Mouse (Mus musculus): ENCODE data around the gene Abcc8. TPM values are rescaled to one million over a fixed set of nuclear protein-coding genes. Genes with fewer than 3 reads are reported as not detected.

The Abcc8 gene
- polyA plus RNA-seq, 1 experiment from 2014 or later, result 5.3 TPM

DNA sequence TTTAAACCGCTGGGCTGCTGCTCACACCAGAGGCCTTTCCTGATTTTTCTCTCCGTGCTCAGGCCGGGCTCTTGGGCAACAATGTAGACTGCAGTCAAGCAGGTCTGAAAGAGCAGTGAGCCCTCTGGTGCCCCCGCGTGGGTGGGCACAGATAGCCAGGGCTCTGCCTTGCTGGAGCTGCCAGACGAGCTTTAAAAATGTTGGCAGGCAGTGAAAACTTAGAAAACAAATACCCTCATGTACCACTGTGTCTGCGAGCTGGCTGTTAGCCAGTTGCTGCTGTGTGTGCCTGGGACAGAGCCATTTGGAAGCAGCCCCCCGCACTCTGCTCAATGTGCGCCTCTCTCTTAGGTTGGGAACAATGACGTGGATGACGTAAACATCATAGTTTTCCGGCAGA is 102.2 kb downstream of the Abcc8 start:
- H3K4me2 ChIP-seq (ENCODE audit: low read depth), result no peak overlapping the region
- H3K4me3 ChIP-seq (ENCODE audit: low read depth, low read length), result no peak overlapping the region
- no peaks in the 10 kb centered on the region for H3K27me3 ChIP-seq (ENCODE audit: control insufficient read depth, insufficient read depth, low read length)
- H3K36me3 ChIP-seq (ENCODE audit: control insufficient read depth, insufficient read depth, low read length), result peaks cover 12% of the 10 kb centered on the region
- H3K9ac ChIP-seq (ENCODE audit: low read length), result no peak overlapping the region
- no peak overlapping the region for H3K27ac ChIP-seq (ENCODE audit: low read depth, low read length)
- ATAC-seq (ENCODE audit: insufficient read depth, low FRiP score, low TSS enrichment) (no peak), DNase-seq (ENCODE audit: low spot score) (no peak)
- no peaks in the 10 kb centered on the region for H3K4me1 ChIP-seq (ENCODE audit: control insufficient read depth, insufficient read depth, low read length)
- WGBS, result 92% methylated on average over 12 of the region's 12 CpGs
- H3K9me3 ChIP-seq (ENCODE audit: control insufficient read depth, low read length), result no peaks in the 10 kb centered on the region

DNA sequence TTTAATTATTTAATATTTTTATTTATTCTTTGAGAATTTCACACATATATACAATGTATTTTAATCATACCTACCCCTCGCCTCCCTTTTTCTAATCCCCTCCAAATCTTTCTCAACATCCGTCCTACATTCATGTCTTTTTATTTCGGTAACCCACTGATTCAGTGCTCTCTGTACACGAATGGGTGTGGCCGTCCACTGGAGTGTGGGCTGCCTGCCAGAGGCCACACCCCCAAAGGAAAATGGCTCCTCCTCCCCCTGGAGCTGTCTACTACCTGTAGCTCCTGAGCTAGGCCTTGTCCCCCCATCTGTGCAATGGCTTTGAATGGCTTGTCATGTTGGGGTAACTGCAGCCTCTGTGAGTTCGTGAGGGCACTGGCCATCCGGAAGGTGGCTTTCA is 103.0 kb downstream of the Abcc8 start:
- Histone ChIP-seq H3K9me3 (ENCODE audit: control insufficient read depth, low read length) (no peaks in the 10 kb centered on the region), H3K27me3 (ENCODE audit: control insufficient read depth, insufficient read depth, low read length) (no peaks in the 10 kb centered on the region), H3K9ac (ENCODE audit: low read length) (no peak overlapping the region), H3K4me3 (ENCODE audit: low read depth, low read length) (no peak overlapping the region), H3K36me3 (ENCODE audit: control insufficient read depth, insufficient read depth, low read length) (peaks cover 15% of the 10 kb centered on the region), H3K4me1 (ENCODE audit: control insufficient read depth, insufficient read depth, low read length) (no peaks in the 10 kb centered on the region), H3K4me2 (ENCODE audit: low read depth) (no peak overlapping the region), H3K27ac (ENCODE audit: low read depth, low read length) (no peak overlapping the region)
- DNase-seq (ENCODE audit: low spot score) (no peak), ATAC-seq (ENCODE audit: insufficient read depth, low FRiP score, low TSS enrichment) (no peak)
- 94% methylated on average over 7 of the region's 7 CpGs for WGBS

DNA sequence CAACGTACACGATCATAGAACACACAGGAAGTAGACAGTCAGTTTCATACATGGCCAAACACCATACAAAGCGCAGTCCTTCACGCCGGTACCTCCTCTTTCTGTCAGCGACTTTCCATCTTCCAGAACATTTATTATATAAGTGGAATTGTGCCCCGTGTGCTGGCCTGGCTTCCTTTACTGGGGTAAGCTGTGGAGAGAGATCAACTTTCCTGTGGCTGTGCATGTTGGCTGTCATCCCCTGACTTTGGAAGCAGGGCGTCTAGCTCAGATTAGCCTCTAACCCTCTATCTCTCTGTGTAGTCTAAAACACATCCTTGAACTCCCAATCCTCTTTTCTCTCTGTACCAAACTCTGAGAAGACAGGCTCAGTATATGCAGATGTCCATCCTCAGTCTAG is 111.0 kb downstream of the Abcc8 start:
- H3K4me2 ChIP-seq (ENCODE audit: low read depth), result no peak overlapping the region
- no peak overlapping the region for H3K27ac ChIP-seq (ENCODE audit: low read depth, low read length)
- ATAC-seq (ENCODE audit: insufficient read depth, low FRiP score, low TSS enrichment) (no peak), DNase-seq (ENCODE audit: low spot score) (no peak)
- H3K9me3 ChIP-seq (ENCODE audit: control insufficient read depth, low read length), result no peaks in the 10 kb centered on the region
- H3K4me1 ChIP-seq (ENCODE audit: control insufficient read depth, insufficient read depth, low read length), result no peaks in the 10 kb centered on the region
- peaks cover 16% of the 10 kb centered on the region for H3K36me3 ChIP-seq (ENCODE audit: control insufficient read depth, insufficient read depth, low read length)
- no peak overlapping the region for H3K9ac ChIP-seq (ENCODE audit: low read length)
- no peaks in the 10 kb centered on the region for H3K27me3 ChIP-seq (ENCODE audit: control insufficient read depth, insufficient read depth, low read length)
- 96% methylated on average over 8 of the region's 8 CpGs for WGBS
- no peak overlapping the region for H3K4me3 ChIP-seq (ENCODE audit: low read depth, low read length)

DNA sequence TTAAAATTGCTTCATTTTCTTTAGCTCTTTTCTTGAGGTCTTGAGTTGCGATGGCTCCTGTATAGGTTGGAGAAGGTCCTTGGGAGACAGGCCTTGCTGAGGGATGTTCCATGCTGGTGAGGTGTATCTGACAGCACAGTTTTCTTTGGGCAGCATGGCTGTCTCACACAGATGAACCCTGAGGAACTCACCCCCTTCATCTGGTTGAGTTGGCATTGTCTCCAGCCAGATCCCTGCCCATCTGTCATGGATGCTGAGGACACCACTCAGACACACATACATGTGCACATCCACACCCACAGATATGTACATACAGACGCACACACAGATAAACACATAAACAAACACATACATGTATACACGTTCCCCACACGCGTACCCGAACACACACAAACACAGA is 116.5 kb downstream of the Abcc8 start:
- DNase-seq (ENCODE audit: low spot score), result no peak
- Histone ChIP-seq H3K27me3 (ENCODE audit: control insufficient read depth, insufficient read depth, low read length) (no peaks in the 10 kb centered on the region), H3K4me3 (ENCODE audit: low read depth, low read length) (no peak overlapping the region), H3K9me3 (ENCODE audit: control insufficient read depth, low read length) (no peaks in the 10 kb centered on the region), H3K9ac (ENCODE audit: low read length) (no peak overlapping the region), H3K4me2 (ENCODE audit: low read depth) (no peak overlapping the region), H3K36me3 (ENCODE audit: control insufficient read depth, insufficient read depth, low read length) (peaks cover 2% of the 10 kb centered on the region; the same call in 1 of the 2 replicates), H3K4me1 (ENCODE audit: control insufficient read depth, insufficient read depth, low read length) (no peaks in the 10 kb centered on the region), H3K27ac (ENCODE audit: low read depth, low read length) (no peak overlapping the region)
- WGBS, result 97% methylated on average over 6 of the region's 6 CpGs
- ATAC-seq (ENCODE audit: insufficient read depth, low FRiP score, low TSS enrichment), result no peak

DNA sequence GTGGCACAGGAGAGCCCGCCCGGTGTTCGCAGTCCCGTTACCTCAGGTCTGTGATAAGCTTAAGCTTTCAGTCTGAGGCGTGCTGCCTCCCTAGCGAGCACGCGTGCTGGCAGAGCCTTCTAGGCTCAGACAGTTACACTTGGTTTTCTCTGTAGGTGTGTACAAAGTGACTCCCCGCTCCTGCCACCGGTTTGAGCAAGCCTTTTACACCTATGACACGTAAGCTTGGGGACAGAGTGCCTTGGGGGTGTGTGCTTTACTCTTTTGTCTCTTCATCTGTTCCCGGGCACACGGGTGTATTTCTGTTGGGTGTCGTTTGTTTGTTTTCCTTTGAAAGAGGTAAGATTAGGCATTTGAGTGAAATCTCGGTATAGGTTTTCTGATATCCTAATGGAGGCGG is 118.2 kb downstream of the Abcc8 start:
- H3K9ac ChIP-seq (ENCODE audit: low read length), result no peak overlapping the region
- H3K36me3 ChIP-seq (ENCODE audit: control insufficient read depth, insufficient read depth, low read length), result peaks cover 7% of the 10 kb centered on the region; the same call in 1 of the 2 replicates
- H3K9me3 ChIP-seq (ENCODE audit: control insufficient read depth, low read length), result no peaks in the 10 kb centered on the region
- no peak overlapping the region for H3K4me2 ChIP-seq (ENCODE audit: low read depth)
- H3K4me3 ChIP-seq (ENCODE audit: low read depth, low read length), result no peak overlapping the region
- DNase-seq (ENCODE audit: low spot score) (no peak), ATAC-seq (ENCODE audit: insufficient read depth, low FRiP score, low TSS enrichment) (no peak)
- 93% methylated on average over 16 of the region's 16 CpGs for WGBS
- no peaks in the 10 kb centered on the region for H3K4me1 ChIP-seq (ENCODE audit: control insufficient read depth, insufficient read depth, low read length)
- no peak overlapping the region for H3K27ac ChIP-seq (ENCODE audit: low read depth, low read length)
- no peaks in the 10 kb centered on the region for H3K27me3 ChIP-seq (ENCODE audit: control insufficient read depth, insufficient read depth, low read length)

DNA sequence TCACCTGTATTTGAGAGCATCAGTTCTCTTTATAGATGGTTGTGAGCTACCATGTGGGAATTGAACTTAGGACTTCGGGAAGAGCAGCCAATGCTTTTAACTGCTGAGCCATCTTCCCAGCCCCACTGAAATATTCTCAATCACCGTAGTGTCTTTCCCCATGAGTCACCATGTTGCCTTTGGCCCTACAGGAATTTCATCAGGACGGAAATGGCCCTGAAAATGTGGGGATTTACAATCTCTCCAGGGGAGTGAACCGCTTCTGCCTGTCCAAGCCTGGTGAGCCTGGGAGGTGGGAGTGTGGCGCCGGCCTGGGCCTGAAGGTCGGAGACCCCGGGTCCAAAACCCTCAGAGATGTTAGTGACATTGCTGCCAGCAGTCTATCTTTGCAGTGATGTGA is 119.1 kb downstream of the Abcc8 start:
- H3K27me3 ChIP-seq (ENCODE audit: control insufficient read depth, insufficient read depth, low read length), result no peaks in the 10 kb centered on the region
- ATAC-seq (ENCODE audit: insufficient read depth, low FRiP score, low TSS enrichment) (no peak), DNase-seq (ENCODE audit: low spot score) (no peak)
- H3K9ac ChIP-seq (ENCODE audit: low read length), result no peak overlapping the region
- no peak overlapping the region for H3K4me2 ChIP-seq (ENCODE audit: low read depth)
- no peak overlapping the region for H3K4me3 ChIP-seq (ENCODE audit: low read depth, low read length)
- no peak overlapping the region for H3K27ac ChIP-seq (ENCODE audit: low read depth, low read length)
- WGBS, result 94% methylated on average over 8 of the region's 8 CpGs
- no peaks in the 10 kb centered on the region for H3K9me3 ChIP-seq (ENCODE audit: control insufficient read depth, low read length)
- H3K4me1 ChIP-seq (ENCODE audit: control insufficient read depth, insufficient read depth, low read length), result no peaks in the 10 kb centered on the region
- peaks cover 8% of the 10 kb centered on the region for H3K36me3 ChIP-seq (ENCODE audit: control insufficient read depth, insufficient read depth, low read length)

DNA sequence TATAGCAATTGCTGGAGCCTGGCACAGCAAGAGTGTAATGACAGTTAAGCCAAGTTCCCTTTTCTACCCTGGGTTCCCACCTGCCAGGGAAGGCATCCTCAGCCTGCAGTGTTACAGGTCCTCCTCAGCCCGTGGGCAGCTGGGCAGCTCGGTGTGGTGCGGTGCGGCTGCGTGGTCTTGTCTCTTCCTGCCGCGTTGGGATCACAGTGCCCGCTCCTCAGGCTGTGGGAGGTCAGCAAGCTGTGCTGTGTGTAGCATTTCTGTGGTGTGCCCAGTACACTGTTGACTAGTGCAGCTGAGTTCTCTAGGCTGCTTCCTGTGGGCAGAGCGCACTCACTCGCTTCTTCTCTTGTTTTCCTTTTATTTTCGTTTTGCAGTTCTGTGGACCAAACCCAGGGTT is 121.0 kb downstream of the Abcc8 start:
- H3K36me3 ChIP-seq (ENCODE audit: control insufficient read depth, insufficient read depth, low read length), result peaks cover 16% of the 10 kb centered on the region
- no peak overlapping the region for H3K4me2 ChIP-seq (ENCODE audit: low read depth)
- no peak overlapping the region for H3K27ac ChIP-seq (ENCODE audit: low read depth, low read length)
- H3K9ac ChIP-seq (ENCODE audit: low read length), result no peak overlapping the region
- ATAC-seq (ENCODE audit: insufficient read depth, low FRiP score, low TSS enrichment) (no peak), DNase-seq (ENCODE audit: low spot score) (no peak)
- no peaks in the 10 kb centered on the region for H3K9me3 ChIP-seq (ENCODE audit: control insufficient read depth, low read length)
- no peaks in the 10 kb centered on the region for H3K4me1 ChIP-seq (ENCODE audit: control insufficient read depth, insufficient read depth, low read length)
- 97% methylated on average over 11 of the region's 11 CpGs for WGBS
- no peaks in the 10 kb centered on the region for H3K27me3 ChIP-seq (ENCODE audit: control insufficient read depth, insufficient read depth, low read length)
- no peak overlapping the region for H3K4me3 ChIP-seq (ENCODE audit: low read depth, low read length)

Other genes starting within 250 kb of the Abcc8 start
- 0.15 and 0.20 TPM in 2 replicates for gene Abcc6, start 149.7 kb downstream of the Abcc8 start, polyA plus RNA-seq (2014; fragmentation: Nextera tagmentation; extraction: Ambion mirVana)
- gene Nomo1, start 146.3 kb downstream of the Abcc8 start, polyA plus RNA-seq (2014; fragmentation: Nextera tagmentation; extraction: Ambion mirVana), result 18.0 and 19.2 TPM in 2 replicates
- 0.31 and 0.69 TPM in 2 replicates for gene Kcnj11, start 79.3 kb downstream of the Abcc8 start, polyA plus RNA-seq (2014; fragmentation: Nextera tagmentation; extraction: Ambion mirVana)
- 2.8 and 3.1 TPM in 2 replicates for gene Ush1c, start 58.5 kb upstream of the Abcc8 start, polyA plus RNA-seq (2014; fragmentation: Nextera tagmentation; extraction: Ambion mirVana)
- gene Otog, start 61.0 kb upstream of the Abcc8 start, polyA plus RNA-seq (2014; fragmentation: Nextera tagmentation; extraction: Ambion mirVana), result 0.12 TPM in 1 of 2 replicates, not detected in the other
- 10.0 and 15.0 TPM in 2 replicates for gene Myod1, start 196.4 kb upstream of the Abcc8 start, polyA plus RNA-seq (2014; fragmentation: Nextera tagmentation; extraction: Ambion mirVana)
- gene Kcnc1, start 216.5 kb upstream of the Abcc8 start, polyA plus RNA-seq (2014; fragmentation: Nextera tagmentation; extraction: Ambion mirVana), result 1.6 and 3.7 TPM in 2 replicates

All from neural tube, embryonic 11.5 days (tissue).